Mouse (Mus musculus): Measurements from ENCODE around the gene Spryd3.

DNA sequence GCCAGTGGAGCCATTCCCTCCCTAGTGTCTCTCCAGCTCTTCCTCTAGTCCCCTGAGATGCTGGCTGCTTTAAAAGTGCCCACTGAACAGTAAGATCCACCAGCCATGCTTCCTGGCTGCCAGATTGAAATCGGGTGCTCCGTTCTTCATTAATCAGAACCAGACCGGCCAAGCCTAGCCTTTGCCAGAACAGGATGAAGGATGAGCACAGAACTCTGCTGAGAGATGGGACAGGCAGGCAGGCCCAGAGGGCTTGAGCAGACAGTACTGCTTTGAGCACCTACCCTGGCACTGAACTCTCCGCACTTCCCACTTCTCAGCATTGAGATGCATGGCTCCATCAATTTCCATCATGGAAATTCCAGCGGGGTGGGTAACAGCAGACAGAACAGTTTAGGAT, 36.8 kb downstream of the Spryd3 start:
- TF ChIP-seq POLR2A (IDR thresholded peaks at IDR 0.05; ENCODE audit: borderline replicate concordance, low read depth, low read length) (no peak), CTCF (IDR thresholded peaks at IDR 0.05; ENCODE audit: low read depth, low read length) (no peak)

All from bone marrow macrophage, adult 2 months (primary cell).